Mouse (Mus musculus): ENCODE results near the gene Hes7.

GRCm38 (mm10) chr11:69096360-69096986, 23.7 kb upstream of the Hes7 start:
- no peak for TF ChIP-seq CTCF (conservative IDR thresholded peaks at IDR 0.05; ENCODE audit: insufficient read depth, insufficient read length, low read depth, low read length)
- TF ChIP-seq POLR2A (IDR thresholded peaks at IDR 0.05; ENCODE audit: low read depth, low read length), result peak; percentile 12

All from kidney, adult 2 months (tissue).